Mouse (Mus musculus) activated CD4-positive, CD25-positive, alpha-beta regulatory T cell, adult 4 months (primary cell): ENCODE results near the gene Ccnd2. TPM values are rescaled to one million over a fixed set of nuclear protein-coding genes. Genes with fewer than 3 reads are reported as not detected.

ENCODE experiments used
- ATAC-seq: one replicate; pipeline ENCODE4 v1.8.0; 2017
- polyA plus RNA-seq, 2 experiments: library from polyadenylated mRNA; unstranded; fragments of 100-300 nt; shearing (Covaris generic); gene quantifications; one replicate each; pipeline ENCODE4 v1.2.1; 2017

The Ccnd2 gene
- polyA plus RNA-seq, 2 experiments from 2014 or later, result 863 to 906 TPM

DNA sequence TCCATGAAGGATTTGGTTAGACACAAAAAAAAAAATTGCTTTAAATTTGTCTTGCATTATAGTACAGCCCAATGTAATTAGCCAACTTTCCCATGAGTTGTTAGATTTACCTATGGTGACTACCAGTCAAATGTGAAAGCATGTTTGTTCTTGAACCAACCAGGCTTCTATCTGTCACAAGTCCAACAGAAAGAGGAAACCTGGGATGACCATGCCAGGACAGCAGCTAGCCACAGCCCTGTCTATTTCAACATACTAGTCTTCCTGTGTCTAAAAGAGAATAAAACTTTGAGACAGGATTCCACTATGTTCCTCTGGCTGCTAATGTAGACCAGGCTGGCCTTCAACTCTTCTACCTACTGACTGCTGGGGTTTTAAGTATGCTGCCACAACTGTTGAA, 44.6 kb downstream of the Ccnd2 start:
- ATAC-seq, result no peak

DNA sequence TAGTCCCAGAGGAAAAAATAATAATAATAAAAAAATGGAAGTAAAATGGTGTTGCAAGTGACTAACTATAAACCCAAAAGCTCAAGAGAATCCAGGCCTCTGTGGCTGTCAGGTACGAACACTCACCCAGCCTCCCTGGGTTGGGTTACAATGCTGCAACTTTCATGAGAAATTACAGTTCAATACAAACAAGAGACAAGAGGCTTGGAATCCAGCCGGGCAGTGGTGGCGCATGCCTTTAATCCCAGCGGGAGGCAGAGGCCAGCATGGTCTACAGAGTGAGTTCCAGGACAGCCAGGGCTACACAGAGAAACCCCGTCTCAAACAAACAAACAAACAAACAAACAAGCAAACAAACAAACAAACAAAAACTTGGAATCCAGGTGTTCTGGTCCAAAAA, 45.3 kb downstream of the Ccnd2 start:
- ATAC-seq, result no peak

DNA sequence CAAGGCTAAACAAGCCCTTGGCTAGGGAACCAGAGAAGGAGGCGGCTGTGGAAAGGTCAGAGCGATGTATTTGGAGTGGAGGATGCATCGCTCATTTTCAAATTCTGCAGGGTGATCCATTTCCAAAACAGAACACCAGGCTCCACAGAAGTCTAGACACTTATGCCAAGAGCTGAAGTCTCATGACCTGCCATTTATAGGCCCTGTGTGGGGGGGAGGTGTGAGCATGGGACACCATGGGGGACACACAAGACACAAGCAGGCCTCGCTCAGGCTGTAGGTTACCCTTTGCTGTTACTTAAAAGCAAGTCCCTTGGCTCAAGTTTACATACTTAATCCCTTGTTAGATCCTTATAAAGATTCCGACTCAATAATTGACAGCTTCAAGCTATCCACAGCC, 45.8 kb downstream of the Ccnd2 start:
- no peak for ATAC-seq

DNA sequence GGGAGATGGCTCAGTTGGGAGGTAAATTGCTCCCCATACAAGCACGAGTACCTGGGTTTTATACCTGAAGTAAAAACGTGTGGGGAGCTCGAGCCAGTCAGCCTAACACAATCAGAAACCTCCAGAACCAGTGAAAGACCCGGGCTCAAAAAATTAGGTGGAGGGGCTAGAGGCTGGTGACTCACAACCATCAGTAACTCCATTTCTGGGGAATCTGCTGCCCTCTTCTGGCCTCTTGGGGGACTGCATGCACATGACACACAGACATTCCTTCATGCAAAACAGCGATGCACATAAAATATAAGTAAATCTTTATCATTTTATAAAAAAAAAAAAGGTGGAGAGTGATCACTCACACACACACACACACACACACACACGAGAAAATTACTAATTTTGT, 46.9 kb downstream of the Ccnd2 start:
- ATAC-seq, result no peak

DNA sequence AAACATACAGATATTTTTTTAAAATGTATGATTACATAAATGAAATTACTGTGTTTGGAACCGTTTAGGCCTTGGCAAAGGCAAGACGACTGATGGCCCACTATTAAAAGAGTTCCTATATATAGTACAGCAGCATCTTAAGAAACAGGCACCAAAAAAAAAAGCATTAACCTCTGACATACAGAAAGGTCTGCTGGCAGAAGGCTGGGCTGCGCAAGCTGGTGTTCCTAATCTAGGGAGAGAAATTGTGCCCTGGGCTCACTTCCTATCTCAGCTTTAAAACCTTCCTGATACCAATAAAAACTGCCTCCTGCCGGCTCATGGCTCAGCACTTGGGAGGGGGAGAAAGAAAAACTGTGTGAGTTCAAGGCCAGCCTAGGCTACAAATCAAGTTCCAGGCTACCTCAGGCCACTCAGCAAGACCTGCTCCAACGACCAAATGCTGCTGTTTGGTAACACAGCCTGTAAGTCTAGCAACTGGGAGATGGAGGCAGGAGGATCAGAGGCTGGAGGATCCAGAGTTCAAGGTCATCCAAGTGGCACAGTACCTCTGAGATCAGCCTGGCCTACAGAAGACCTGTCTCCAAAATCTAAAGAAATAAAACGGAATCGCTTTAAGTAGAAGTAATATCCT, 47.5 kb downstream of the Ccnd2 start:
- ATAC-seq, result no peak

DNA sequence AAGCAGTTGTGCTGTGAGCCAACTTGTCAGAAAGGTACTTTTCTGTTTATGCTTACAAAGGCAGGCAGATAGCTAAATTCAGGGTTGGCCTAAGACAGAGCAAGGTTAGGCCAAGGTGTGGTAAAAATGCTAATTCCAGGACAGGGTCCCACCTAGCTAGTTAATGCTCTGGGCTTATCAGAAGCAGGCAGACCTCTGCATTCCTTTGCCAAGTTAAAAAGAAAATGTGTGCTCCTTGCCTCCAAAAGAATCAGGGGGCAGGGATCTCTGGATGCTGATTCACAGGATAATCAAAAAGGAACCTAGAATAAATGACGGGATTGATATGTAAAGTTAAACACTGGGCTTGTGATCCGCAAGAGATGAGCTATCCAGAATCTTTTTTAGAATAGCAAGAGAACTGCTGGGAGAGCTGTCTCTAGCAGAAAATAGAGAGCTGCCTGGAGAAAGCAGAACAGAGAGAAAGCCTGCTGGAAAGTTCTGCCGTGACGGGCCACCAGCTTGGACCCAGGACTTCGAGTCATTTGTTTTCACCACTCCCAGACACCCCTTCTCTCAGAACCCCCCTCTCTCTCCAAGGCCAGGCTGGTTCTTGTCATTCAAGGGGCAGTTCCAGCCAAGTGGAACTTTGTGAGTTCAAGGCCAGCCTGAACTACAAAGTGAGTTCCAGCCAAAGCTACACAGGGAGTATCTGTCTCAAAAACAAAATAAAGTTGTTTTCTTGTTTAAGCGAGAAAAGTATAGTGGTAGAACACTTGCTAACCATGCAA, 48.3 kb downstream of the Ccnd2 start:
- no peak for ATAC-seq

DNA sequence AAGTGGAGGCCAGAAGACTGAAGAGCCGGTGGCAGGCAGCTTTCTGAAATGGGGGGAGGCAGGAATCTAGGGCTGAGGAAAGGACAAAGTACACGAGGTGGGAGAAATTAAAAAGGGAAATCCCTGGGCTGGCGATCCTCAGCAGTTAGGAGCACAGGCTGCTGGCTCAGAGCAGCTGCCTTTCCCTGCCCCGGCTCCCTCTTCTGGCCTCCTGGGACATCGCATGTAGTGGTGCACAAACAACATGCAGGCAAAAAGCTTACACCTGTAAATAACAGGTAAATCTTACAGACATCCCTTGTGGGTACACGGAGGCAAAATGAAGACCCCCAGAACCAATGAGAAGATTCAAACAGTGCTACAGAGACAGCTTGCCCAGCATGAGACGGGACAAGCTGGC, 57.4 kb downstream of the Ccnd2 start:
- ATAC-seq, result no peak

DNA sequence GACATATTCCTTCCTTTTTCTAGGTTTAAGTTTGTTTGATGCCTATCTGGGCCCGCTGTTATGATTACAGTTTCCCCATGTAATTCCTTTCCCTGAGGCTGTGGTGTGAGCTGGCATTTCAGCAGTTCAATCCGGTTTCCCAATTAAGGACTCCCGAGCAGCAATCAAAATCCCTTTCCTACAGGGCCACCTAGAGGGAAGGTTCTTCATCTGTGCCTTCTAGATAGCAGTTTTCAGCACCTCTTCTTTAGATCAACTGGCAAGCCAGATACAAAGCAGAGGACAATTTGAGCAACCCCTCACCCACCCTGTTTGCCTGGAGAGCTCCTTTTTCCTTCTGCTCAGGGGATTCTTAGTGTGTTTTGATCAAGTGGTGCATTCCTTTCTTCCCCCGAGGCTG, 65.3 kb downstream of the Ccnd2 start:
- no peak for ATAC-seq

DNA sequence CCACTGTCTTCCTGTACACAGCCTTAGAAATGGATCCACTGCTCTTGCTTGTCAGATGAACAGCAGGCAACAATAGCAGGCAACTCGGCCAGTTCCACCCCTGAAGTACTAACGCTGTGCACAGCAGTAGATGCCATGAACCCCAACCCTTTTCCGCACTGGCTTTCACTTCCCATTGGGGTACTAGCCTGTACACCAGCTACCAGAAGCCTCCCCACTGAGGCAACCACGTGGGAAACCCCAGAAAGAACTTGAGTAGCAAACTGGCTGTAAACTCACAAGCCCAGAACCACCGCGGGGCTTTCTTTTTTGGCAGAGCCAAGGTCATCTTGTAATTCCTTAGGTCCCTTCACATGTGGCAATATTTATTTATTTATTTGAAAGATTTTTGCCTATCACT, 70.2 kb downstream of the Ccnd2 start:
- ATAC-seq, result no peak

DNA sequence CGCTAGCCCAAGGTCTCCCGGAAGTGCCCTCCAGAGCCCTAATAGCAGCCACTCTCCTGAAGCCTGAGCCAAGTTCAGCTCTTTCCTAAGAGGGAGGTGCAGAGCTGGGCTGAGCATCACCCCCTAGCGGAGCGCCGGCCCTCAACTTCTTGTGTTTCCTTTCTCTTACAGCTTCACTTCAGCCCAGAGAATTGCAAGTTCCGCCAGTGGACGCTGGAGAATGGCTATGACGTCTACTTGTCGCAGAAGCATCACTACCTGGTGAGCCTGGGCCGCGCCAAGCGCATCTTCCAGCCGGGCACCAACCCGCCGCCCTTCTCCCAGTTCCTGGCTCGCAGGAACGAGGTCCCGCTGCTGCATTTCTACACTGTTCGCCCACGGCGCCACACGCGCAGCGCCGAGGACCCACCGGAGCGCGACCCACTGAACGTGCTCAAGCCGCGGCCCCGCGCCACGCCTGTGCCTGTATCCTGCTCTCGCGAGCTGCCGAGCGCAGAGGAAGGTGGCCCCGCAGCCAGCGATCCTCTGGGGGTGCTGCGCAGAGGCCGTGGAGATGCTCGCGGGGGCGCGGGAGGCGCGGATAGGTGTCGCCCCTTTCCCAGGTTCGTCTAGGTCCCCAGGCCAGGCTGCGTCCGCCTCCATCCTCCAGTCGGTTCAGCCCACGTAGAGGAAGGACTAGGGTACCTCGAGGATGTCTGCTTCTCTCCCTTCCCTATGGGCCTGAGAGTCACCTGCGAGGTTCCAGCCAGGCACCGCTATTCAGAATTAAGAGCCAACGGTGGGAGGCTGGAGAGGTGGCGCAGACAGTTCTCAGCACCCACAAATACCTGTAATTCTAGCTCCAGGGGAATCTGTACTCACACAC, 71.9 kb downstream of the Ccnd2 start:
- peak; percentile 82 for ATAC-seq

Other genes with a start within 250 kb of the Ccnd2 start
- under 1 TPM in 1 of 2 experiments, not detected in 1; 0.23 TPM for gene Dyrk4, start 230.4 kb downstream of the Ccnd2 start, polyA plus RNA-seq
- gene Rad51ap1, start 212.6 kb downstream of the Ccnd2 start, polyA plus RNA-seq, result 10 to 100 TPM; 10.9 to 19.8 TPM
- gene D6Wsu163e, start 212.2 kb downstream of the Ccnd2 start, polyA plus RNA-seq, result 10 to 100 TPM in 1 of 2 experiments, 1 to 10 TPM in 1; 9.8 to 11.2 TPM
- gene Fgf6, start 136.6 kb downstream of the Ccnd2 start, polyA plus RNA-seq, result not detected
- gene Fgf23, start 79.3 kb downstream of the Ccnd2 start, polyA plus RNA-seq, result not detected
- 1 to 10 TPM; 6.7 to 8.2 TPM for gene Tigar, start 42.6 kb downstream of the Ccnd2 start, polyA plus RNA-seq